Mouse (Mus musculus): ENCODE data around the gene Ly6g5b. TPM values are rescaled to one million over a fixed set of nuclear protein-coding genes. Genes with fewer than 3 reads are reported as not detected.
"Not testable (repeated sequence)": the region's sequence is repeated elsewhere in the genome, so short reads cannot be mapped to it uniquely, and the experiment has no call there.

The Ly6g5b gene
- polyA plus RNA-seq, 1 experiment from 2014 or later: 0.45 TPM

GRCm38 (mm10) chr17:35124261-35124896 is 9.2 kb upstream of the Ly6g5b start:
- not testable (repeated sequence) for H3K4me3 ChIP-seq (ENCODE audit: low read depth, low read length); H3K9me3 ChIP-seq (ENCODE audit: control insufficient read depth, low read length); H3K4me2 ChIP-seq (ENCODE audit: low read depth); DNase-seq (ENCODE audit: low spot score); H3K36me3 ChIP-seq (ENCODE audit: control insufficient read depth, insufficient read depth, low read length); ATAC-seq (ENCODE audit: insufficient read depth, low FRiP score, low TSS enrichment); H3K9ac ChIP-seq (ENCODE audit: low read length); H3K27me3 ChIP-seq (ENCODE audit: control insufficient read depth, insufficient read depth, low read length); H3K27ac ChIP-seq (ENCODE audit: low read depth, low read length)
- WGBS: 95% methylated on average over 12 of the region's 12 CpGs
- H3K4me1 ChIP-seq (ENCODE audit: control insufficient read depth, insufficient read depth, low read length): peaks cover 17% of the 10 kb centered on the region

- not testable (repeated sequence) for H3K36me3 ChIP-seq (ENCODE audit: control insufficient read depth, insufficient read depth, low read length); H3K27ac ChIP-seq (ENCODE audit: low read depth, low read length); H3K9ac ChIP-seq (ENCODE audit: low read length); ATAC-seq (ENCODE audit: insufficient read depth, low FRiP score, low TSS enrichment); H3K27me3 ChIP-seq (ENCODE audit: control insufficient read depth, insufficient read depth, low read length); H3K9me3 ChIP-seq (ENCODE audit: control insufficient read depth, low read length); H3K4me2 ChIP-seq (ENCODE audit: low read depth); DNase-seq (ENCODE audit: low spot score); H3K4me3 ChIP-seq (ENCODE audit: low read depth, low read length)
- 94% methylated on average over 9 of the region's 9 CpGs for WGBS
- H3K4me1 ChIP-seq (ENCODE audit: control insufficient read depth, insufficient read depth, low read length): peaks cover 17% of the 10 kb centered on the region
Observed at GRCm38 (mm10) chr17:35123287-35123686, 8.1 kb upstream of the Ly6g5b start.

GRCm38 (mm10) chr17:35121871-35122303 is 6.7 kb upstream of the Ly6g5b start, which contains the start of gene Csnk2b:
TSS of gene Csnk2b (minus strand) at chr17:35122053.
- Histone ChIP-seq H3K27ac (ENCODE audit: low read depth, low read length) (peak within 1 kb of the TSS; percentile 87), H3K36me3 (ENCODE audit: control insufficient read depth, insufficient read depth, low read length) (peaks cover 10% of the 10 kb centered on the region), H3K4me3 (ENCODE audit: low read depth, low read length) (peak within 1 kb of the TSS; percentile 97), H3K4me1 (ENCODE audit: control insufficient read depth, insufficient read depth, low read length) (peaks cover 17% of the 10 kb centered on the region), H3K4me2 (ENCODE audit: low read depth) (peak within 1 kb of the TSS; percentile 98), H3K27me3 (ENCODE audit: control insufficient read depth, insufficient read depth, low read length) (no peaks in the 10 kb centered on the region), H3K9me3 (ENCODE audit: control insufficient read depth, low read length) (no peaks in the 10 kb centered on the region), H3K9ac (ENCODE audit: low read length) (peak within 1 kb of the TSS; percentile 93)
- peak; percentile 66 for DNase-seq (ENCODE audit: low spot score)
- WGBS: 0% methylated on average over 19 of the region's 19 CpGs
- ATAC-seq (ENCODE audit: insufficient read depth, low FRiP score, low TSS enrichment): no peak

GRCm38 (mm10) chr17:35121143-35121799 is 6.0 kb upstream of the Ly6g5b start, which contains the start of gene Gpank1:
TSS of gene Gpank1 (plus strand) at chr17:35121455.
- H3K9ac ChIP-seq (ENCODE audit: low read length): peak within 1 kb of the TSS; percentile 93
- H3K27ac ChIP-seq (ENCODE audit: low read depth, low read length): peak within 1 kb of the TSS; percentile 87
- H3K4me3 ChIP-seq (ENCODE audit: low read depth, low read length): peak within 1 kb of the TSS; percentile 97
- H3K4me2 ChIP-seq (ENCODE audit: low read depth): peak within 1 kb of the TSS; percentile 98
- H3K36me3 ChIP-seq (ENCODE audit: control insufficient read depth, insufficient read depth, low read length): peaks cover 10% of the 10 kb centered on the region
- ATAC-seq (ENCODE audit: insufficient read depth, low FRiP score, low TSS enrichment) (peak; percentile 92), DNase-seq (ENCODE audit: low spot score) (peak; percentile 99)
- no peaks in the 10 kb centered on the region for H3K27me3 ChIP-seq (ENCODE audit: control insufficient read depth, insufficient read depth, low read length)
- H3K4me1 ChIP-seq (ENCODE audit: control insufficient read depth, insufficient read depth, low read length): peaks cover 12% of the 10 kb centered on the region
- WGBS: 0% methylated on average over 50 of the region's 50 CpGs
- no peaks in the 10 kb centered on the region for H3K9me3 ChIP-seq (ENCODE audit: control insufficient read depth, low read length)

- H3K27ac ChIP-seq (ENCODE audit: low read depth, low read length): 0 out of 2 replicates have a peak overlapping the region, but pooled peaks have one; percentile 20
- H3K4me1 ChIP-seq (ENCODE audit: control insufficient read depth, insufficient read depth, low read length): peaks cover 10% of the 10 kb centered on the region
- WGBS: under 1% methylated on average over 33 of the region's 33 CpGs
- peak overlapping the region; percentile 97 for H3K4me3 ChIP-seq (ENCODE audit: low read depth, low read length)
- no peaks in the 10 kb centered on the region for H3K27me3 ChIP-seq (ENCODE audit: control insufficient read depth, insufficient read depth, low read length)
- no peaks in the 10 kb centered on the region for H3K9me3 ChIP-seq (ENCODE audit: control insufficient read depth, low read length)
- no peak for DNase-seq (ENCODE audit: low spot score)
- ATAC-seq (ENCODE audit: insufficient read depth, low FRiP score, low TSS enrichment): no peak; the same call in 1 of the 2 replicates
- H3K36me3 ChIP-seq (ENCODE audit: control insufficient read depth, insufficient read depth, low read length): peaks cover 10% of the 10 kb centered on the region
- H3K9ac ChIP-seq (ENCODE audit: low read length): peak overlapping the region; percentile 93
- peak overlapping the region; percentile 98 for H3K4me2 ChIP-seq (ENCODE audit: low read depth)
Observed at GRCm38 (mm10) chr17:35120745-35121142, 5.5 kb upstream of the Ly6g5b start.

- H3K27ac ChIP-seq (ENCODE audit: low read depth, low read length): no peak overlapping the region
- H3K4me3 ChIP-seq (ENCODE audit: low read depth, low read length): no peak overlapping the region
- no peaks in the 10 kb centered on the region for H3K27me3 ChIP-seq (ENCODE audit: control insufficient read depth, insufficient read depth, low read length)
- H3K36me3 ChIP-seq (ENCODE audit: control insufficient read depth, insufficient read depth, low read length): peaks cover 2% of the 10 kb centered on the region; the same call in 1 of the 2 replicates
- no peaks in the 10 kb centered on the region for H3K9me3 ChIP-seq (ENCODE audit: control insufficient read depth, low read length)
- H3K4me2 ChIP-seq (ENCODE audit: low read depth): no peak overlapping the region
- no peaks in the 10 kb centered on the region for H3K4me1 ChIP-seq (ENCODE audit: control insufficient read depth, insufficient read depth, low read length)
- DNase-seq (ENCODE audit: low spot score): no peak
- 82% methylated on average over 9 of the region's 9 CpGs for WGBS
- no peak overlapping the region for H3K9ac ChIP-seq (ENCODE audit: low read length)
- no peak for ATAC-seq (ENCODE audit: insufficient read depth, low FRiP score, low TSS enrichment)
Observed at GRCm38 (mm10) chr17:35111774-35112173, 3.5 kb downstream of the Ly6g5b start.

GRCm38 (mm10) chr17:35108097-35108496 is 7.1 kb downstream of the Ly6g5b start, which contains the start of gene Ly6g5c:
TSS of gene Ly6g5c (plus strand) at chr17:35108279.
- Histone ChIP-seq H3K4me2 (ENCODE audit: low read depth) (no peak within 1 kb of the TSS), H3K9me3 (ENCODE audit: control insufficient read depth, low read length) (no peaks in the 10 kb centered on the region), H3K9ac (ENCODE audit: low read length) (no peak within 1 kb of the TSS), H3K36me3 (ENCODE audit: control insufficient read depth, insufficient read depth, low read length) (peaks cover 4% of the 10 kb centered on the region), H3K27ac (ENCODE audit: low read depth, low read length) (no peak within 1 kb of the TSS), H3K27me3 (ENCODE audit: control insufficient read depth, insufficient read depth, low read length) (no peaks in the 10 kb centered on the region), H3K4me1 (ENCODE audit: control insufficient read depth, insufficient read depth, low read length) (no peaks in the 10 kb centered on the region), H3K4me3 (ENCODE audit: low read depth, low read length) (no peak within 1 kb of the TSS)
- DNase-seq (ENCODE audit: low spot score) (no peak), ATAC-seq (ENCODE audit: insufficient read depth, low FRiP score, low TSS enrichment) (no peak)
- 81% methylated on average over 6 of the region's 6 CpGs for WGBS

- Histone ChIP-seq H3K36me3 (ENCODE audit: control insufficient read depth, insufficient read depth, low read length) (peaks cover 10% of the 10 kb centered on the region), H3K4me3 (ENCODE audit: low read depth, low read length) (no peak overlapping the region), H3K27ac (ENCODE audit: low read depth, low read length) (no peak overlapping the region), H3K4me1 (ENCODE audit: control insufficient read depth, insufficient read depth, low read length) (no peaks in the 10 kb centered on the region), H3K4me2 (ENCODE audit: low read depth) (no peak overlapping the region), H3K27me3 (ENCODE audit: control insufficient read depth, insufficient read depth, low read length) (no peaks in the 10 kb centered on the region), H3K9ac (ENCODE audit: low read length) (no peak overlapping the region; the same call in 1 of the 2 replicates), H3K9me3 (ENCODE audit: control insufficient read depth, low read length) (no peaks in the 10 kb centered on the region)
- 78% methylated on average over 3 of the region's 3 CpGs for WGBS
- DNase-seq (ENCODE audit: low spot score): no peak
- no peak for ATAC-seq (ENCODE audit: insufficient read depth, low FRiP score, low TSS enrichment)
Observed at GRCm38 (mm10) chr17:35106522-35106921, 8.7 kb downstream of the Ly6g5b start.
